Mouse (Mus musculus) liver, adult 2 months (tissue): Measurements from ENCODE around the gene Aagab.

ENCODE experiments used
- CTCF ChIP-seq: fragments of 200-500 bp; IDR thresholded peaks from 2 replicates; pipeline ENCODE4 v1.5.1; 2011; ENCODE audit warnings: low read depth, low read length, control low read depth
- POLR2A ChIP-seq: fragments of 200-500 bp; IDR thresholded peaks from 2 replicates; pipeline ENCODE4 v1.6.1; 2011; ENCODE audit warnings: low read length, control low read depth; ENCODE audit not compliant: insufficient read depth; ENCODE audit errors: extremely low read depth

- TF ChIP-seq CTCF (no peak), POLR2A (no peak)
Observed at GRCm38 (mm10) chr9:63596660-63597059, 5.8 kb upstream of the Aagab start.
